Mouse (Mus musculus): ENCODE measurements at regions not wholly inside any gene's neighbourhood (a gene's known extent, or its start where the extent isn't known, plus 50 kb on each side); places are given as distances from the start of the nearest gene placed in this dataset.

DNA sequence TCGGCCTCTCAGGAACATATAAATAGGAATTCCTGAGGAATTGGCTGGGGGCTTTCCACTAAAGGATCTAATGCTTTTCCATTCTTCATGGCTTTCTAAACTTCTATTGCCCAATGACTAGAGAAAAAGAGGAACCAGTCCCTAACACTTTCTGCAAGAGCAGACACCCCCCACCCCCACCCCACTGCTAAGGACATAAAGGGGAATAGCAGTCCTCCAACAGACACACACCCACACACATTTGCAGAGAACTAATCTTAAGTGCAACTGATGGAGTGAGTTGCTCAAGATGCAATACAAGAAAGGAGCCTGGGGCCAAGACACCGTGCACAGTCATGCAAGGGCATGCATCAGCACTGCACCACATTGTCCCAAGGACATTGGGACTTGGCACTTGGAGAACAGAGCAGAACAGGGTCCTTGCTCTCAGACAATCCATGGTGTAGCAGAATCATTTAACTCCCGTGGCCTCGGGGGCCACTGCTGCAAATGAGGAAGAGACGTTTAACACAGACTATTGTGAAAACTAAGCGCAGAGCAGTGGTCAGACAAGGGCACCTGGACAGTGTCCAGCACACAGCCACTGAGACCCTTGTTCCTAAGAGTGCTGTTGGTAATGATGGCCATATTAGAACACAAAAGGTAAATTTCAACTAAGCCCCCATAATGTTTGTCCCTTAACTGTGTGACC lies 161.1 kb downstream of the Xpnpep1 start:
- no peak for DNase-seq

DNA sequence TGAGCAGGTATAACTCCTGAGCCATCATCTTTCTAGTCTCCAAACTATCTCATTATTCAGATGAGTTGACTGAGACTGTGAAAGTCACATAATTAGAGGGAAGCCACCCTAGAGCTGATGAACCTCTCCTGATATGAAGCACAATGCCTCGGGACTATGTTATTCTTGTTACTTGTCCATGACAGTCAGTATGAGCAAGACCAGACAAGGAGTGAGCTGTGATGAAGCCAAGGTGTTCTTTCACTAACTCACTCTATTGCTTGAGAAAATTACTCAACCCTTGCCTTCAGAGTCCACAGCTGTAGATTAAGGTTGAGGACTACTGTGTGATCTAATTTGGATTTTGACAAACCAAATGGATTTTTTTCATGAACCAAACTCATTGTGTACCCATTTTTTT lies 173.4 kb downstream of the Xpnpep1 start:
- no peak for DNase-seq

DNA sequence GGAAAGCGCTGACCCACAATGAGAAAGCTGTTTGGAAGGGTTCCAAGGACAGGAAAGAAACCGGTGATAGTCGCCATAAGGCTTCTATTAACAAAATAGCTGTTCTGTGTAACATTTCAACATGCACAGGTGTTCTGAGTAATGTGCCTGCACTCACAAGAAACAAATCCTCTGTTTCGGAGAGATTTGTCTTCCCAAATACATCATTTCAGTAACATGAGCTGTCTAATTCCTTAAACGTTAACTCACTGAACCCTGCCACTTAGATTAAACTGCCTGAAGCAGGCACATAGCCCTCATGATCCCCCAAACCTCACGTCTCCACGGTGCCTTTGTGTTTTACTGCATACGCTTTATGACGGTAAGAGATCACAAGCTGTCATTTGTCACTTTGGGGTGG lies 178.4 kb downstream of the Xpnpep1 start:
- DNase-seq: no peak

DNA sequence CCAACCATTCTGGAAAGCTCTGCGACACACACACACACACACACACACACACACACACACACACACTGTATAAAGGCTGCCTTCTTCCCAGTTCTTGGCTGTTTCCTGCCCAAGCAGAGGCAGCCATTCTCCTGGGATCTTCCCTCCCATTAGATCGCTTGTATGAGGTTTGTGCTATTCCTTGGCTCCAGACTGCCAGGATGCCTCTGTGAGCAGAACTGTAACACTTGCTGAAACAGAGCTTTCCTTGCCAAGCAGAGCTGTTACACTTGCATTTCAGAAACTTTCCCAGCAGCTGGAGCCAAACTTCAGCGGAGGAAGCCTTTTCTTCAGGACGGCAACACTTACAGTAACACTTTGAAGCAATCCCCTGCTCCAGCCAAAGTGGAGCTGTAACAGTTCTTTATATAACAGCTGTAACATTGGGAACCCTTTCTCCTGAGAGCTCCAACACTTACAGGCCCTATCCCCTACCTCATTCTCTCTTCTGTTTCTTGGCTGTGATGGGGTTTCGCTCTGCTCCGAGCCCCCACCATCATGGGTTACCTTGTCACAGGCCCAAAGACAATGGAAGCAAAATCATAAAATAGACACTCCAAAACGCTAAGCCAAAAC lies 185.8 kb downstream of the Xpnpep1 start:
- DNase-seq: peak; percentile 23

DNA sequence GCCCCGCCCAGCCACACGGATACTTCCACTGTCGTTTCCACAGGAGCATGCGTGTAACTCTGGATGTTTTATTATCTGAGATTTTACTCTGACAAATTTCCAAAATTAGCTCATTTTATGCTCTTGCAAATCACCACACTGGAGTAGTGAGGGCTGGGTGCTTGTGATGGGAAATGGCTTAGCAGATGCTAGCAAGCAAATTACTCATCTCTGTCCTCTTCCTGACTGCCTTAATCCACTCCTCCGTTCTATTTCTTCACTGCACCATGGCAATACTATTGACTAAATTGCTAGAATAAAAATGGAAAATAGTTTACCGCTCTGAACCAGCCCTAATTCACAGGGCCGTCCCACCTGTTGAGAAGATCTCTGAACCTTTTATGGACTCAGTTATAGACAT lies 223.8 kb downstream of the Xpnpep1 start:
- DNase-seq: no peak

DNA sequence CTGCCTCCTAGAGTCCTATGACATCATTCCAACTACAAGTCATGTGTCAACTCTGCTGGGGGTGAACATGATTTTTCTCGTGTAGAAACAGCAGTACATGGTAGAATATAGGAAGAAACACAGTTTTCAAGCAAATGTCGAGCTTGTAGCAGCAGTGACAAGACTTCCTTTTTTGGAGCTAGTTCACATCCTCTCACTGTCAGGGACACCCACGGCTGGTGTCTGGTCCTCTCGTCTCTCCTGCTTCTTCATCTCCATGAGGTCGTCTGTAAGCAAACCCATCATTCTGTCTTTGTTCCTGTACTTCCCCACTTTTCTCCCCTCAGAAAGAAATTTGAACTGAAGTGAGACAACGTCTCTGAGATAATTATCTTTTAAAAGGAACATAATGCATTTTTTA lies 228.0 kb downstream of the Xpnpep1 start:
- DNase-seq: no peak

DNA sequence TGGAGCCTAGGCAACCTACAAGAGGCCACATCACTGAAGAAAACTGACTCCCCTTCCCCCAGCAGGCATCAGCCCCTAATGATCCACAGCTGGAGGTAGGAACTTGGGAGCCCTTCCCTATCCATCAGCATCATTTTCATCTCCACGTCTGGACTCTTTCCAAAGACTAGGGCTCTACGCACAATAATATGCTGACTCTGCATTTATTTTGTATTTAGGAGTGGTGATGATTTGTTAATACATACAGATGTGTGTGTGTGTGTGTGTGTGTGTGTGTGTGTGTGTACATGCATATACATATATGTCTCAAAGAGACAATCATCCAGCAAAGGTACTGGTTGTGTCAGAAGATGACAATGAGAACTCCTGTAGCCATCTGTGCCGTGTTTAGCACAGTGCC lies 251.2 kb downstream of the Xpnpep1 start:
- DNase-seq: no peak

DNA sequence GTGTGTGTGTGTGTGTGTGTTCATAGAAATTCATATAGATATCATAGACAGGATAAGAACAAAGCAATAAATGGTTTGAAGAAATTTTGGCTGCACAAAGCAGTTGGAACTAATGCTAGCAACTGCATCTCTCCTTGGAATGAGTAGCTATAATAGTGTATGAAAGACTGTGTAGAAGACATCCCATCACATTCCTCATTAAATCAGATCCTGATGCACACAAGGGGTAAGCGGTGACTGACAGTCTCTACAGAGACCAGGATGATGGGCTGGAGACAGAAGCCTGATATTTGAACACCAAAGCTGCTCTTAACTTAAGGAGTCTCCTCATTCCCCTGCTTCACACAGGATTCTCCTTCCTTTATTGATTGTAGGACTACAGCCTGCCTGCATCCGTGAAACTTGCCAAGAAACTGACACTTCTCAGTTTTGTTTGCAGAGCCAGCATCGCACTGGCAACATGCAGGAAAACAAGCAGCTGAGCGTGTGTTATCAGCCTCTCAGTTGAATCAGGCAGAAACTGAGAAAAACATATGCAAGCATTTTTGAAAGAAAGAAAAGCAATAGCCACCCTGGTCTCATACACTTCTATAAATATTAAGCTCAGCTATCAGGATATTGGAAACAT lies 271.1 kb downstream of the Xpnpep1 start:
- no peak for DNase-seq

DNA sequence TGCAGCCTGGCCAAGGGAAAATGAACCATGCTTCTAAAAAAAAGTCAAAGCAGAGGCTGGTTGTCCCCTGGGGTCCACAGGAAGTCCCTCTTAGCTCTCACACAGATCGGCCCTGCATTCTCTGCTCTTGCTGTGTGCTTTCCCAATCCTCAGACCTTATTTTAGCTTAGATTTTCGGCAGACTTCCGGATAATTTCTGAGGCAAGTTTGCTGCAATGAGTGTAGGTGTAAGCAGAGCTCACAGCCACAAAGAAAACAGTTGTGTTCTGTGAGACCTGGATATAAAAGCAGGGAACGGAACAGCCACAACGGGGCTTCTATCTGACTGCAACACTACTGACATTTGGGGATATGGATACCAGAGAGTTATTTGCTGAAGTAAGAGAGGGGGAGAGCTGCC lies 271.9 kb downstream of the Xpnpep1 start:
- no peak for DNase-seq

DNA sequence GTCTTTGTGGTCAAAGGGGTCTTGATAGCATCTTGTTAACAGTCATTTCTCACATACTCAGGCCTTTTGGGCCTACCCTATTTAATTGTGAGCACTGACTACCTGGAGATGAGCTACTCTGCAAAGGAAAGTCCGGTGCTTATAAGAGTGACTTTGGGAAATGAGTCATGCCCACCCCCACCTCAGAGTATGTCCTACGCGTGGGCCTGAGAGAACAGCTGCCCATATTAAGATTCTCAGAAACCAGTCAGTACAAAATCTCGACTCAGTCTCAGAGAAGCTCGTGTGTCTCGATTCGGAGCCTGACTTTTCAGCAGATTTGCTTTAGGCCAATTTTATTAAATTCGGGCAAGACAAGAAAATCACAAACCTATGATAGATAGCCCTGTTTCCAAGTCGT lies 301.1 kb downstream of the Xpnpep1 start:
- DNase-seq: no peak

DNA sequence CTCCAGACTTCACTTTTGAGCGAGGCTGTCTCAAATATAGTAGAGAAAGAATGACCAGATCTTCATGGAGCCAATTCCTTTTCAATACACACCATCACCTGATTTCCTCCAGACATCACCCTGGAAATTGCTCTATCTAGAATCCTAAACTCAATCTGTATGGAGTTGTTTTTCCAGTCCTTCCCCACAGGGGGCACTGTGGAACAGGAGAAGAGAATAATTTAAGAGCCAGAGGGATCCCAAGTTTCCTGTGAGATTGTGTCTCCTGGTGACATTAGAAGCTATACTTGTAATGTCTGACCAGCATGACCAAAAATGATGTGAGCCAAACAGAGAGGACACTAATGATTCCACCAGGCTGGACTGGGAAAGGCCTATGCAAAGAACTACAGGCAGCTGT lies 318.2 kb downstream of the Xpnpep1 start:
- DNase-seq: peak; percentile 9

DNA sequence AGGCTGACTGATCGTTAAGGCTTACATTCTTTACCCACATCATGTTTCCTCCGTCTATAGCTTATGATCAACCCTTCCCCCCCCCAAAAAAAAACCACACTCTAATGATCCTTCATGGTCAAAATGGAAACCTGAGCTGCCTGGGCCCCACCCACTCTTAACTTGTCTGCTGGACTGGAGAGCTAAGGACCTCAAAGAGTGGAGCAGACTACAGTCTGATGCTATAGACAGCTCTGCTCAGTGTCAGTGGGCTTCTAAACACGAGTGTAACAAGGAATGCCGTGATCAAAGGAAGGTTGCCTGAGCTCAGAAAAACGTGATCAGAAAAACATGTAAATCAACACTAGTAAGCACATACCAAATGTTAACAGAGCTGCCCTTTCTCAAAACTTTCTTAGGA lies 324.7 kb downstream of the Xpnpep1 start:
- DNase-seq: no peak

DNA sequence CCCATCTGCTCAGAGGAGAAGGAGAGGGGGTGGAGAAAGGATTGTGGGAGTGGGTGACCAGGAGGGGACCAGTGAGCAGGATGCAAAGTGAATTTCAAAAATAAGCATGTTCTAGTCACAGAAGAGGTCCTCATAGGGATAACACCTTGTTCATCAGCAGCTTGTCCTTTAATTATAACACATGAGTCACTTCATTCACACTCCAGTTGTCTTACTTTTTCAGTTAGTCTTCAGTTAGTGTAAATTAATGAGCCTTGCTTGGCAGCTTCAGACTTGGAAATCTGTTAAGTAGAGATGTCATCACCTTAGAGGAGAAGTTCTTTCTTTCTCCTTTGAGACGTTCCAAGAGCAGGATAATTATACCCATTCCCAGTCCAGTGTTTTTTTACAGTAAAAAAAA lies 332.3 kb downstream of the Xpnpep1 start:
- no peak for DNase-seq

DNA sequence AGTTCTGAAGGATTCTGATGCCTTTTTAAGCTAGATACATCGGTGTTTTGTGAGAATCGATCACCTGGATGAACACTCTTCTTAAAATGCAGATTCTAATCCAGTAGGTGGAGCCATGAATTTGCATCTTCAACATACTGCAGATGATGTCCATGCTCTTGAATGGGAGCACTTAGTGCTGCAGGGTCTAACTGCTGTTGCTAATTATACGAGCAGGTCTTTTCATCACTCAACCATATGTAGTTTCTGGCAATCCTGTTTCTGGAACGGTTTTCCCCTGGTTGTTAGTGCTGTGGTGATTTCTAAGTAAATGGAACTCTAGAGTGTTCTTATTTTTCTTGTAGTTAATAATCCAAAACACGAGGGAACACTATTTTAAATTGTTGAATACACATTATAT lies 379.0 kb downstream of the Xpnpep1 start:
- no peak for DNase-seq

DNA sequence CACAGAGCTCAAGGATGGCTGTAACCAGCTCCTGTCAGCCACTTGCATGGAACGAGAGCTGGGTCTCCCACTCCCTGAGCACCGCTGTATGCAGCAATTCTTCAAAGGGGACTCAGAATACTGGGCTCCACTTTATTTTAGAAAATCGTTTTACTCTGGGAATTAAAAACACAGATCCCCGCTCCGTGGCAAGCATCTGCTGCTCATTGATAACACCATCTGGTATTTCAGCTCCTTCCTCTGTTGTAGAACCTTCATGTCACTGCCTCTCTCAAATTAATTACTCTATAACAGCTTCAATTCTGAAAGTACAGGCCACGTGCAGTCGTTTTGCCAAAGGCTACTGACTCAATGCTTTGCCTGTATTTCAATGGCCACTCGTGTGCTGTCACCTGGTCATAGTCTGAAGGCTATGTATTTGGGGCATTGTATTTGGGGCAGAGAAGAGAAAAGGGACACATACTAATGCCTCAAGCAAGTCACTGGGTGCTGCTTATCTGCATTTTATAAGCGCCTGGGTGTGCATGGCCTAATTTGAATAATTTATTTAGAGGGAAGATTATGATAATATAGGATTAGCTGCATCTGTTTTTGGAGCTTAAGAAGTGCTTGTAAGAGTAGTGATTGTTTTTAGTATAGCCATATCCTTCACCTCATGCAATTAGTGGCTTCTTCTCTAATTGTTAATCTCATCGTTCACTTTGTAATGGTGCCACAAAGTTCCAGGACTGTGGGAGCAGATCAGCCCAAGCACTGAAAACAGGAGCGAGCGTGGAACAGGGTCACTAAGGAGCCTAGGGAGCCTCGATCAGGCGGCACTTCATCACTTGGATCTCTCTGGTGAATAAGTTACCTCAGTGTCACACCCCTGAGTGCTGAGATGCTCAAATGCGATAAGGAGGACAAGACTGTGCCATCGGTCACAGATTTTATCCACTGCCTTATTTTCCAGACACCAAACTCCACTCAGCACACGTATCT lies 383.3 kb downstream of the Ins1 start:
- DNase-seq: no peak

DNA sequence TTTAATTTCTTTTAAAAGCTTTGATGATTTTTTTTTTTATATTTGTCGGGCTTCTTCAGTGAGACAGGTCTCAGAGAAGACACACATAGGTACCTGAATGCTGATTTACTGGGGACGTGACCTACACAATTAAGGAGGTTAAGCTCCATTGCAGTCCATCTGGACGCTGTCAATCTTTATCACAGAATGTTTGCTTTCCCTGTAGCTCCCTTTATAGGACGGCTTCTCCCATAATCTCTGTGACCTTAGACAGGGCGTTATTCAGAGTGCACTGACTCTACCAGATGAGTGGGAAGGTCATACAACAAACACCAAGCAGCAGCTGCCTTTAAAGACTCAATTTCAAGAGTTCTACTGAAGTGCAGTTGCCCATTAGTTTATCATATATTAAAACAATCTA lies 376.1 kb downstream of the Ins1 start:
- no peak for DNase-seq

DNA sequence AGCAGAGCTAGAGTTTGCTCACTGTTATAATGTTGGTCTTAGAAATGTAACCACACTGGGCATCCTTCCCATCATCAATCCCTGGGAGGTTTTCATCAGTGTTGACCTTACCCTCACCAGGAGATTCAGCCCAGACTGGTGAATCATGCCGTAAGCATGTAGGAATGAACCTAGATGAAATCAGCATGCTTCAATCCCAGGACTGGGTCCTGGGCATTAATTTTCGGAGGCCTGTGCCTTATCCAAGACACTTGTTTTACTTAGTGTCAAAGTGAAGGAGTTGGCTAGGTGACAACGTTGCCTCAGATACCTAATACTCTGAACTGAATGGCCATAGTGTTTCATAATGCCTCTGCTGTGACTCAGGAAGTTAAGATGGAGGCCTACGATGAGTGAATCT lies 368.4 kb downstream of the Ins1 start:
- DNase-seq: no peak

DNA sequence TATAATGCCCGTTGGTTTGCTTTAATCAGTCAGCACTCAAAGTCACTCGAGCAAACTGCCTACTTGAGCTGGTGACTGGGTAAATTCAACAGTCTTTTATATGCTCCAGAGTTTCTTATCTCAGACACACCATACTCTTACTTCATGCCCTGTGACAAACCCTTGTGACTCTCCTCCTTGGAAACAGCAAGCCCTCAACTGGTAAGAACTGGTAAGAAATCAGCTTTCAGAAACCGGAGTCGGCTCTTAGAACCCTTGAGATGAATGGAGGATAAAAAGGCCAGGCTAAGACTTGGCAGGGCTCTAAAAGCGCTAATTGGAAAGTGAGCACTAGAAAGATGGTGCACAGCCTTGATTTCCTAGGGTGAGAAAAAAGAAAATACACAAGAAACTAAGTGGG lies 360.2 kb downstream of the Ins1 start:
- DNase-seq: no peak

DNA sequence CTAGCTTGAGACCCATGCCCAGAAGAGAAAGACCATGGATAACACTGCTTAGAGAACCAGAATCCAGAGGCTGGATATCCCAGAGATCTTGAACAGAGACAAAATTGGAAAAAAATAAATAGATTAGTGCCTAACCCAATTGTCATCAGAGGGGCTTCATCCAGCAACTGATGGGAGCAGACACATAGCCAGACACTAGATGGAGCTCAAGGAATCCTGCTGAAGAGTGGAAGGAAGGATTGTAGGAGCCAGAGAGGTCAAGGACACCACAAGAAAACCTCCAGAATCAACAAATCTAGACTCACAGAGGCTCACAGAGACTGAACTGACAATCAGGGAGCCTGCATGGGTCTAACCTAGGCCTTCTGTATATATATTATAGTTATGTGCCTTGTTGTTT lies 359.4 kb downstream of the Ins1 start:
- no peak for DNase-seq

DNA sequence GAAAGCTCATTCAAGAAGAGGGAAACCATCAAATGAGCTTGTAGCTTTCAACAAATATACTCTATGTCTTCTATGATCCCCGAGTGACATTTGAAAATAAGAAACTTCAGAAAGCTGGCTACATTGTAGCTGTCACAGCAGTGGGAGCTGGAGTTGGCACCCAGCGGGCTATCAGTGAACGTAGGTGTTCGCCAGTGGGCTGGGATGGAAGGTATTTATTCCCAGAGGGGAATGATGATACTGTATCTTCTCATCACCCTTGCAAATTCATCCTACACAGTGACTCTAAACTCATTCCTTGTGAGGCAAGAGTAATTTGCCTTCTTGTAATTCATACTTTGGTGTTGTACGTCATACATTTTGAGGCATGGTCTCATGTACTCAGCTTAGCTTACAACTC lies 349.3 kb downstream of the Ins1 start:
- DNase-seq: no peak

DNA sequence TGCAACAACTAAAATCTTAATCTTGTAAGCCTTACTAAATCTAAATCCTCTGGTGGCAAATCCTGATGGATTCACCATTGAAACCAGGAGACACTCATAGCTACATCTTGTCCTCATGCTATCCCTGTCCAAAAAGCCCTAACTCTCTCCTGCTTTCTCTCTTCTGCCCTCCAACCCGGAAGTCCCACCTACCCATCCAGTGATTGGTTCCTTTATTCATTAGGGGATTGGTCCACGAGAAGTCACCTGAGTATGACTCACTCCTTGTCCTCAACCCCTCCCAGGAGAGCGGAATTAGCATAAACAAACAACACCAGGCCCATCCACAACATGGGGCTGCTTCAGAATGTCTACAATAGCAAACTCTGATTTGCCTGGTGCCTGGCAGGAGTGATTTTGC lies 342.8 kb downstream of the Ins1 start:
- no peak for DNase-seq

DNA sequence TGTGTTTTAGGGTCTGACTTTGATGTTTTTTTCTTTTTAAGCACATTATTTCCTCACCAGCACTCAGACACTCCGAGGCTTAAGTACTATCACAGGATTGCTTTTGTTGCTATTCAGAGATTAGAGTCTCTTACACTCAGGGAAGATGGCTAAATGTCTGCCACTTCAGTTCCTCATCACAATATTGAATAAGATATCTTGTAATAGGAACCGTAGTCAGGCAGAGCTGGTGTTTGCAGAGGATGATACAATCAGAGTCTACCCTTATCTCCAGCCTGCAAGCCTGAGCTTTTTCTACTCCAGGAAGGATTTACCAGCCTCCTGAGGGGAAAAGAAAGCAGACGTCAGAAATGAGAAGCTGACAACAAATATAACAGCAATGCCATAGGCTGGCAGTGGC lies 336.3 kb downstream of the Ins1 start:
- DNase-seq: no peak

DNA sequence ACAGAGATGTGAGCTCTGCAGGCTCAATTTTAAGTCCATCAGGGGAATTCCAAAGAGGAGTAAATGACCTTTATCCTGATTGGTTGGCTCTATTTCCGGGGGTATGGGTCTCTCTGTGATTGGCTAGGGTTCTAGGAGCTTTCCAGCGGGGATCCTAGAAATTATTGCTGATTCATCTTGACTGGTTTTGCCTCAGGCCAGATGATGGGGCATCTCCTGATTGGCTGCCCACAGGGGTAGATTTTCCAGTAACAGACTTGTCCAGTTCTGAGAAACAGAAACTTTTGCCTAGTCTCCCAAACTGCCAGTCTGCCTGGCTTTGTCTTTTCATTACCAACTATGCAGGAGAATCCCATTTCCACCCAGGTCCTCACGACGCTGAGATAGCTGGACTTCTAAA lies 301.3 kb downstream of the Ins1 start:
- DNase-seq: no peak
